Mouse (Mus musculus) forebrain, embryonic 16.5 days (tissue): Measurements from ENCODE around the gene Gm44503. TPM values are rescaled to one million over a fixed set of nuclear protein-coding genes. Genes with fewer than 3 reads are reported as not detected.

ENCODE experiments used
- ATAC-seq: fragments of 200-750 bp; cut with Nextera tagmentation; 2 replicates; pipeline ENCODE4 v1.8.0; 2017; ENCODE audit warnings: mild to moderate bottlenecking, moderate library complexity
- H3K27ac ChIP-seq: fragments of 300-500 bp; sonication (generic); 2 replicates; pipeline ENCODE4 v1.5.1; 2014; ENCODE audit warnings: low read length, control low read depth
- H3K27me3 ChIP-seq: fragments of 300-500 bp; sonication (generic); replicated peaks from 2 replicates; pipeline ENCODE4 v1.6.1; 2014; ENCODE audit warnings: low read length; ENCODE audit not compliant: control insufficient read depth, insufficient read depth
- H3K36me3 ChIP-seq: fragments of 300-500 bp; sonication (generic); 2 replicates; pipeline ENCODE4 v1.6.1; 2014; ENCODE audit not compliant: control insufficient read depth, insufficient read depth
- H3K4me1 ChIP-seq: fragments of 300-500 bp; sonication (generic); replicated peaks from 2 replicates; pipeline ENCODE4 v1.6.1; 2014; ENCODE audit warnings: low read length; ENCODE audit not compliant: control insufficient read depth, insufficient read depth
- H3K4me2 ChIP-seq: fragments of 300-500 bp; sonication (generic); 2 replicates; pipeline ENCODE4 v1.6.1; 2014; ENCODE audit warnings: mild to moderate bottlenecking, low read length, control low read depth
- H3K4me3 ChIP-seq: fragments of 300-500 bp; sonication (generic); replicated peaks from 2 replicates; pipeline ENCODE4 v1.5.1; 2014; ENCODE audit warnings: mild to moderate bottlenecking, low read length, control low read depth
- H3K9ac ChIP-seq: fragments of 300-500 bp; sonication (generic); replicated peaks from 2 replicates; pipeline ENCODE4 v1.6.1; 2014; ENCODE audit warnings: low read depth, low read length, control low read depth
- H3K9me3 ChIP-seq: fragments of 300-500 bp; sonication (generic); 2 replicates; pipeline ENCODE4 v1.6.1; 2016; ENCODE audit warnings: low read length; ENCODE audit not compliant: control insufficient read depth
- WGBS: fragments of 180-500 bp; shearing (Covaris S2); extraction: QIAGEN DNeasy Blood & Tissue Kit; methylation state at CpG from one replicate; pipeline ENCODE4 v1.1.7; 2014; 5-methylcytosine and 5-hydroxymethylcytosine counted together
- polyA plus RNA-seq: library from polyadenylated mRNA; unstranded; fragments of >200 nt; fragmentation: Nextera tagmentation; extraction: Ambion mirVana; gene quantifications from 2 replicates; pipeline ENCODE4 v1.2.1, GENCODE M21; 2015

The Gm44503 gene
- polyA plus RNA-seq, 1 experiment from 2014 or later, result not detected

DNA sequence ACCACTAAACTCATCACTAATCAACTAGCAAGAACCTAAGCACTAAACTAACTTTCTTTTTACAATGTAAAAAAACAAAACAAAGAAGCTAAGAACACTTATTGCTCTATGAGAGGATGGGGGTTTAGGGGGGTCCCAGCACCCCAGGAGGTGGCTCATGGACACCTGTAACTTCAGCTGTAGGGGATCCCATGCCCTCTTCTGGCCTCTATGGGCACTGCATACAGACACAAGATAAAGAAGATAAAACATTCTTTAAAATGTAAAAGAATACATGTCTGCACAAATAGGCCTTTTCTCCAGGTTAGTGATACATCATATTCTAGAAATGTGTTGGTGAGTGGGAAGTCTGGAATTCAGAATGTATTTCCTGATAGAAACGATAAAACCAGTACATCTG is 74.8 kb downstream of the Gm44503 start:
- Histone ChIP-seq H3K4me1 (peaks cover under 1% of the 10 kb centered on the region), H3K9ac (no peak overlapping the region), H3K4me2 (no peak overlapping the region), H3K9me3 (no peaks in the 10 kb centered on the region), H3K4me3 (no peak overlapping the region), H3K36me3 (peaks cover 4% of the 10 kb centered on the region; the same call in 1 of the 2 replicates), H3K27me3 (no peaks in the 10 kb centered on the region), H3K27ac (no peak overlapping the region)
- no peak for ATAC-seq
- 93% methylated on average over 1 of the region's 1 CpGs for WGBS

- under 1% methylated on average over 49 of the region's 49 CpGs for WGBS
- Histone ChIP-seq H3K4me2 (peak overlapping the region; percentile 82), H3K9ac (peak overlapping the region; percentile 86), H3K4me3 (peak overlapping the region; percentile 96), H3K4me1 (peaks cover 17% of the 10 kb centered on the region), H3K27ac (peak overlapping the region; percentile 86), H3K27me3 (no peaks in the 10 kb centered on the region), H3K9me3 (no peaks in the 10 kb centered on the region), H3K36me3 (no peaks in the 10 kb centered on the region)
- peak; percentile 91 for ATAC-seq
Measured at GRCm38 (mm10) chr9:73039222-73039945, 80.7 kb downstream of the Gm44503 start.

DNA sequence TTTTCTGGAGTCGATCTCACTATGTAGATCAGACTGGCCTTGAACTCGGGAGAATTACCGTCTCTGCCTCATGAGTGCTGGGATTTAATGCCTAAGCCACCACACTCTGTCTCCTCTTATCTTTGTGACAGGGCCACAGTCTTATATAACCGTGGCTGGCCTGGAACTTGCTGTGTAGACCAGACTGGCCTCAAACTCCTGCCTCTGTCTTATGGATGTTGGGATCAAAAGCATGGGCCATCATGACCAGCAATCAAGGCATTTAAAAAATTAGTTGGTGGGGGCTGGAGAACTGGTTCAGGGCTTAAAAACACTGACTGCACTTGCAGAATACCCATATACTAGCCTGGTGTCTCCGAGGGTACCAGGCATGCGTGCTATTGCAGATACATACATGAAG is 81.4 kb downstream of the Gm44503 start, which contains the start of gene Pigb:
TSS of gene Pigb (minus strand) at position 299 of the 400 bp plus-strand sequence.
- WGBS, result 32% methylated on average over 6 of the region's 6 CpGs
- Histone ChIP-seq H3K4me3 (peak within 1 kb of the TSS; percentile 96), H3K4me2 (peak within 1 kb of the TSS; percentile 82), H3K27ac (peak within 1 kb of the TSS; percentile 86), H3K9me3 (no peaks in the 10 kb centered on the region), H3K9ac (peak within 1 kb of the TSS; percentile 86), H3K27me3 (no peaks in the 10 kb centered on the region), H3K4me1 (peaks cover 24% of the 10 kb centered on the region), H3K36me3 (no peaks in the 10 kb centered on the region)
- no peak for ATAC-seq

GRCm38 (mm10) chr9:73044146-73045079 is 85.8 kb downstream of the Gm44503 start, which contains the start of gene Rab27a:
Gene Rab27a (plus strand): TSS chr9:73044854.
- ATAC-seq, result peak; percentile 41

GRCm38 (mm10) chr9:73045204-73045603 is 86.6 kb downstream of the Gm44503 start:
- Histone ChIP-seq H3K9ac (peak overlapping the region; percentile 61), H3K4me1 (peaks cover 15% of the 10 kb centered on the region), H3K4me3 (peak overlapping the region; percentile 51), H3K36me3 (no peaks in the 10 kb centered on the region), H3K9me3 (no peaks in the 10 kb centered on the region), H3K27ac (no peak overlapping the region), H3K27me3 (no peaks in the 10 kb centered on the region), H3K4me2 (peak overlapping the region; percentile 89)
- ATAC-seq, result no peak
- WGBS, result 14% methylated on average over 7 of the region's 7 CpGs

More at GRCm38 (mm10) chr9:73044146-73045079, 85.8 kb downstream of the Gm44503 start, which contains the start of gene Rab27a:
- Histone ChIP-seq H3K9me3 (no peaks in the 10 kb centered on the region), H3K36me3 (no peaks in the 10 kb centered on the region), H3K27me3 (no peaks in the 10 kb centered on the region), H3K9ac (peak within 1 kb of the TSS; percentile 61), H3K4me3 (peak within 1 kb of the TSS; percentile 51), H3K4me2 (peak within 1 kb of the TSS; percentile 89), H3K4me1 (peaks cover 17% of the 10 kb centered on the region), H3K27ac (no peak within 1 kb of the TSS)
- WGBS, result 1% methylated on average over 41 of the region's 41 CpGs

DNA sequence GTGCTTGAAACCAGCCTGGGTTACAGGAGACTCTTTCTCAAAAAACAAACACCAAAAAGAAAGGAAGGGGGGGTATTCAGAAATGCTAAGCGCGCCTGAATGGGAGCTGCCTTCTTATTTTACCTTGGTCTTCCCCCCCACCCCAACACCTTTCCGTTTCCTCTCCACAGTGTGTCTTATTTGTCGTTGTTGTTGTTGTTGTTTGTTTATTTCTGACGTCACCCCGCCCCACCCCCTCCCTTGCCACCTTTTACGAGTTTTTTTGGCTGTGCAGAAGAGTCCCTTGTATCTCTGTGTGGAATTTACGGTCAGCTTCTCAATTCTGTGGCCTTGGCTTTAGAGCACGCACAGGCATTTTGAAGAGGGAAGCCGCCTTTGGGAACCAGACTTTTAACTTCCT is 87.1 kb downstream of the Gm44503 start:
- Histone ChIP-seq H3K4me2 (peak overlapping the region; percentile 89), H3K4me3 (no peak overlapping the region; the same call in 1 of the 2 replicates), H3K4me1 (peaks cover 10% of the 10 kb centered on the region), H3K36me3 (no peaks in the 10 kb centered on the region), H3K9me3 (no peaks in the 10 kb centered on the region), H3K27ac (no peak overlapping the region), H3K27me3 (no peaks in the 10 kb centered on the region), H3K9ac (no peak overlapping the region)
- WGBS, result 79% methylated on average over 10 of the region's 10 CpGs
- no peak for ATAC-seq

DNA sequence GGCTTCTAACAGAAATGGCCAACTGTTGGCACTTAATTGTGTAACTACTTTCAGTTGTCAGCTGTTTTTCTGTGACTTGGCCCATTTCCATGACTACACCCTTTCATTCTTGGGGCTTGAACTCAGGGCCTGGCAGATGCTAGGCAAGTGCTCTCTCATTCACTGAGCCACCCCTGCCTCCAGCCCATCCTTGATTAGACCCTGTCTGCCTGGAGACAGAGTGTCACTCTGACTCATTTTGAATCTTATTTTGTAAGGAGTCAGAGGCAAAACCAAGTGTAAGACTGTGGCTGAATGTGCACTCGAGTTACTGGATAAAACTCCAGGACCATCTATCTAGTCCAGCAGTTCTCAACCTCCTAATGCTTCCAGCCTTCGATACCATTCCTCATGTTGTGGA is 89.3 kb downstream of the Gm44503 start:
- no peak overlapping the region for H3K4me2 ChIP-seq
- no peak overlapping the region for H3K27ac ChIP-seq
- ATAC-seq, result no peak
- no peaks in the 10 kb centered on the region for H3K36me3 ChIP-seq
- no peak overlapping the region for H3K9ac ChIP-seq
- H3K4me1 ChIP-seq, result peaks cover 10% of the 10 kb centered on the region
- H3K27me3 ChIP-seq, result no peaks in the 10 kb centered on the region
- H3K9me3 ChIP-seq, result no peaks in the 10 kb centered on the region
- WGBS, result 90% methylated on average over 2 of the region's 2 CpGs
- no peak overlapping the region for H3K4me3 ChIP-seq

- H3K9me3 ChIP-seq, result no peaks in the 10 kb centered on the region
- no peak for ATAC-seq
- 2% methylated on average over 4 of the region's 4 CpGs for WGBS
Measured at GRCm38 (mm10) chr9:73048927-73049326, 90.3 kb downstream of the Gm44503 start.

GRCm38 (mm10) chr9:73049833-73050232 is 91.2 kb downstream of the Gm44503 start:
- peaks cover 4% of the 10 kb centered on the region for H3K4me1 ChIP-seq
- H3K27ac ChIP-seq, result no peak overlapping the region
- no peak for ATAC-seq
- H3K4me3 ChIP-seq, result no peak overlapping the region
- no peak overlapping the region for H3K4me2 ChIP-seq
- WGBS, result 57% methylated on average over 5 of the region's 5 CpGs
- no peaks in the 10 kb centered on the region for H3K27me3 ChIP-seq
- H3K9ac ChIP-seq, result no peak overlapping the region
- no peaks in the 10 kb centered on the region for H3K9me3 ChIP-seq
- no peaks in the 10 kb centered on the region for H3K36me3 ChIP-seq

More at GRCm38 (mm10) chr9:73048927-73049326, 90.3 kb downstream of the Gm44503 start:
- Histone ChIP-seq H3K4me3 (no peak overlapping the region), H3K27ac (no peak overlapping the region), H3K4me2 (no peak overlapping the region), H3K4me1 (peaks cover 10% of the 10 kb centered on the region), H3K9ac (no peak overlapping the region), H3K36me3 (no peaks in the 10 kb centered on the region), H3K27me3 (no peaks in the 10 kb centered on the region)
